Mouse (Mus musculus) stomach, embryonic 14.5 days (tissue): ENCODE data around the gene Ifitm5. TPM values are rescaled to one million over a fixed set of nuclear protein-coding genes. Genes with fewer than 3 reads are reported as not detected.

Experiments used
- polyA plus RNA-seq: library from polyadenylated mRNA; unstranded; fragments of >200 nt; fragmentation: Nextera tagmentation; extraction: Ambion mirVana; gene quantifications from 2 replicates; pipeline ENCODE4 v1.2.1, GENCODE M21; 2014

The Ifitm5 gene
- polyA plus RNA-seq, 1 experiment from 2014 or later, result 2.6 TPM

Other genes with a start within 250 kb of the Ifitm5 start
- gene Cyp2e1, start 186.6 kb downstream of the Ifitm5 start, polyA plus RNA-seq, result not detected in 2 replicates
- gene Syce1, start 162.4 kb downstream of the Ifitm5 start, polyA plus RNA-seq, result 0.27 and 0.74 TPM in 2 replicates
- gene Zfp941, start 128.1 kb downstream of the Ifitm5 start, polyA plus RNA-seq, result 2.7 and 3.0 TPM in 2 replicates
- 14.2 and 18.7 TPM in 2 replicates for gene Urah, start 115.3 kb downstream of the Ifitm5 start, polyA plus RNA-seq
- gene Scgb1c1, start 104.7 kb downstream of the Ifitm5 start, polyA plus RNA-seq, result not detected in 2 replicates
- gene Odf3, start 102.5 kb downstream of the Ifitm5 start, polyA plus RNA-seq, result not detected in 2 replicates
- gene Gm45785, start 94.0 kb downstream of the Ifitm5 start, polyA plus RNA-seq, result not detected in 2 replicates
- 65.7 and 72.8 TPM in 2 replicates for gene Ric8a, start 93.3 kb downstream of the Ifitm5 start, polyA plus RNA-seq
- 48.7 and 55.3 TPM in 2 replicates for gene Bet1l, start 92.7 kb downstream of the Ifitm5 start, polyA plus RNA-seq
- 136 and 146 TPM in 2 replicates for gene Psmd13, start 68.3 kb downstream of the Ifitm5 start, polyA plus RNA-seq
- 21.8 and 23.5 TPM in 2 replicates for gene Sirt3, start 68.0 kb downstream of the Ifitm5 start, polyA plus RNA-seq
- gene Cox8b, start 49.8 kb downstream of the Ifitm5 start, polyA plus RNA-seq, result 0.87 TPM in 1 of 2 replicates, not detected in the other
- 1.2 and 2.2 TPM in 2 replicates for gene Nlrp6, start 29.4 kb downstream of the Ifitm5 start, polyA plus RNA-seq
- 28.7 and 31.0 TPM in 2 replicates for gene Pgghg, start 8.9 kb downstream of the Ifitm5 start, polyA plus RNA-seq
- gene Gm45717, start 5.6 kb upstream of the Ifitm5 start, polyA plus RNA-seq, result not detected in 2 replicates
- gene Ifitm2, start 5.7 kb upstream of the Ifitm5 start, polyA plus RNA-seq, result 1,395 and 1,501 TPM in 2 replicates
- 241 and 289 TPM in 2 replicates for gene Ifitm1, start 16.9 kb upstream of the Ifitm5 start, polyA plus RNA-seq
- gene Ifitm3, start 60.5 kb upstream of the Ifitm5 start, polyA plus RNA-seq, result 347 and 377 TPM in 2 replicates
- 2.6 TPM in 1 of 2 replicates, not detected in the other for gene Ifitm6, start 67.6 kb upstream of the Ifitm5 start, polyA plus RNA-seq
- not detected in 2 replicates for gene Gm17387, start 78.8 kb upstream of the Ifitm5 start, polyA plus RNA-seq
- 8.6 and 10.3 TPM in 2 replicates for gene B4galnt4, start 110.8 kb upstream of the Ifitm5 start, polyA plus RNA-seq
- 20.2 and 21.1 TPM in 2 replicates for gene Pkp3, start 127.9 kb upstream of the Ifitm5 start, polyA plus RNA-seq
- 7.1 and 7.4 TPM in 2 replicates for gene Sigirr, start 150.3 kb upstream of the Ifitm5 start, polyA plus RNA-seq
- gene Ano9, start 167.5 kb upstream of the Ifitm5 start, polyA plus RNA-seq, result 11.9 and 12.2 TPM in 2 replicates
- 65.1 and 67.3 TPM in 2 replicates for gene Ptdss2, start 172.1 kb upstream of the Ifitm5 start, polyA plus RNA-seq
- 165 and 181 TPM in 2 replicates for gene Rnh1, start 222.6 kb upstream of the Ifitm5 start, polyA plus RNA-seq
- gene Hras, start 243.7 kb upstream of the Ifitm5 start, polyA plus RNA-seq, result 79.4 and 85.5 TPM in 2 replicates
- gene Lrrc56, start 243.9 kb upstream of the Ifitm5 start, polyA plus RNA-seq, result 5.3 and 6.1 TPM in 2 replicates